Mouse (Mus musculus) embryonic facial prominence, embryonic 13.5 days (tissue): ENCODE measurements at regions not wholly inside any gene's neighbourhood (a gene's known extent, or its start where the extent isn't known, plus 50 kb on each side); places are given as distances from the start of the nearest gene placed in this dataset.

Source experiments
- ATAC-seq: fragments of 200-750 bp; cut with Nextera tagmentation; 2 replicates; pipeline ENCODE4 v1.8.0; 2017; ENCODE audit warnings: low read depth; ENCODE audit not compliant: insufficient number of reproducible peaks, insufficient read depth, low FRiP score, low TSS enrichment
- H3K27ac ChIP-seq: fragments of 300-500 bp; sonication (generic); 2 replicates; pipeline ENCODE4 v1.5.1; 2015; ENCODE audit warnings: moderate library complexity, mild to moderate bottlenecking, inconsistent platforms
- H3K27me3 ChIP-seq: fragments of 300-500 bp; sonication (generic); 2 replicates; pipeline ENCODE4 v1.6.1; 2015; ENCODE audit warnings: mild to moderate bottlenecking, inconsistent platforms
- H3K36me3 ChIP-seq: fragments of 300-500 bp; sonication (generic); 2 replicates; pipeline ENCODE4 v1.6.1; 2015; ENCODE audit warnings: mild to moderate bottlenecking, inconsistent platforms
- H3K4me1 ChIP-seq: fragments of 300-500 bp; sonication (generic); 2 replicates; pipeline ENCODE4 v1.6.1; 2015; ENCODE audit warnings: inconsistent platforms
- H3K4me2 ChIP-seq: fragments of 300-500 bp; sonication (generic); 2 replicates; pipeline ENCODE4 v1.6.1; 2015; ENCODE audit warnings: moderate library complexity, mild to moderate bottlenecking, inconsistent platforms
- H3K4me3 ChIP-seq: fragments of 300-500 bp; sonication (generic); 2 replicates; pipeline ENCODE4 v1.5.1; 2015; ENCODE audit warnings: mild to moderate bottlenecking, inconsistent platforms
- H3K9ac ChIP-seq: fragments of 300-500 bp; sonication (generic); 2 replicates; pipeline ENCODE4 v1.6.1; 2015; ENCODE audit warnings: mild to moderate bottlenecking, inconsistent platforms
- H3K9me3 ChIP-seq: fragments of 300-500 bp; sonication (generic); 2 replicates; pipeline ENCODE4 v1.6.1; 2016; ENCODE audit warnings: inconsistent platforms
- WGBS: fragments of 180-500 bp; shearing (Covaris S2); methylation state at CpG from one replicate; pipeline ENCODE4 v1.1.7; 2015; ENCODE audit warnings: mixed read lengths; 5-methylcytosine and 5-hydroxymethylcytosine counted together

DNA sequence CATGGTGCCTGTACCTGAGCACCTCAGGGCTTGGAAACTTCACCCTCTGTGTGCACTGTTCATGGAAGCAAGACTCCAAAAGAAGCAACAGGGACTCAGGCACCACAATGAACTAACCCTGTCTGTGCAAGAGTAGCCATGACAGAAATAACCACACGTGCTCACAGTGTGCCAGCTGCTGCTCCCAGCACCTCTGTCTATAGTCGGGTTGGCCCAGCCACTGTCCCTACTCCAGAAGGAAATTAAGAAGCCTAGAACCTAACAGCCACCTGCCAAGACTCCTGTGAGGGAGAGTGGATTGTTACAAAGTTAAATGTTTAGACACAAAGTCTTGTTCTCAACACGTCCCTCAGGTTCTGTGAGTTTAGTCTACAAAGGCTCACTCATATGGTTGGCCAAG, 102.7 kb upstream of the Tmem189 start:
- H3K9ac ChIP-seq = no peak overlapping the region

DNA sequence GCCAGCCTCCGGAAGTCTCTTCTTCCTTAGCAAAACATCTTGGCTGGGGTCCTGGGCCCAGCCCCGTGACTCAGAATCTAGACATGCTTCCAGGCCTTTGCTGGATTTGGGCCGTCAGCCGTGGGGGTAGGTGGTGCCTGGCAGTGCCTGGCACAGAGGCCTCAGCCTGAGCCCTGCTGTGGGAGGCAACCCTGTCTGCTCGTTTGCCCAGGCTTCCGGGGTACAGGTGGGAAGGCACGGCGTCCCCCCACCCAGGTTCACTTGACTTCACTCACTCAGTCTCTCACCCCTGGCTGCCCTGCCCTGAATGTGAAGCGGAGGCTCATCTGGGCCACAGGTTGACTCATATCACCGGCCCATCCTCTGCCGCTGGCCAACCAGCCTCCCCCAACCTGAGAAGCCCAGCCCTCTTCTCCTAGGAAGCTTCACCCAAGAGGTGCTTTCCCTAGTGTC, 99.9 kb upstream of the Tmem189 start:
- Histone ChIP-seq H3K27ac (no peak overlapping the region), H3K36me3 (no peaks in the 10 kb centered on the region), H3K9ac (peak overlapping the region; percentile 12; the same call in 1 of the 2 replicates), H3K27me3 (no peaks in the 10 kb centered on the region), H3K4me2 (no peak overlapping the region), H3K9me3 (no peaks in the 10 kb centered on the region), H3K4me3 (no peak overlapping the region), H3K4me1 (0 out of 2 replicates have a peak, but pooled peaks cover 2% of the 10 kb centered on the region)
- WGBS = 84% methylated on average over 11 of the region's 11 CpGs
- ATAC-seq = no peak

More for the DNA sequence above, 102.7 kb upstream of the Tmem189 start:
- Histone ChIP-seq H3K4me1 (0 out of 2 replicates have a peak, but pooled peaks cover 2% of the 10 kb centered on the region), H3K4me2 (no peak overlapping the region), H3K4me3 (no peak overlapping the region), H3K27me3 (no peaks in the 10 kb centered on the region), H3K9me3 (no peaks in the 10 kb centered on the region), H3K36me3 (no peaks in the 10 kb centered on the region), H3K27ac (no peak overlapping the region)
- no peak for ATAC-seq
- 68% methylated on average over 3 of the region's 3 CpGs for WGBS

GRCm38 (mm10) chr2:167786951-167787350, 97.3 kb upstream of the Tmem189 start:
- Histone ChIP-seq H3K4me3 (no peak overlapping the region), H3K27ac (no peak overlapping the region), H3K9me3 (no peaks in the 10 kb centered on the region), H3K27me3 (no peaks in the 10 kb centered on the region), H3K4me2 (no peak overlapping the region), H3K4me1 (peaks cover 13% of the 10 kb centered on the region), H3K36me3 (no peaks in the 10 kb centered on the region), H3K9ac (no peak overlapping the region)
- ATAC-seq = no peak
- WGBS = 86% methylated on average over 5 of the region's 5 CpGs

- Histone ChIP-seq H3K9ac (no peak overlapping the region), H3K4me2 (no peak overlapping the region), H3K27me3 (no peaks in the 10 kb centered on the region), H3K9me3 (no peaks in the 10 kb centered on the region), H3K4me1 (peaks cover 23% of the 10 kb centered on the region), H3K36me3 (no peaks in the 10 kb centered on the region), H3K27ac (no peak overlapping the region), H3K4me3 (no peak overlapping the region)
- WGBS = 87% methylated on average over 13 of the region's 13 CpGs
- no peak for ATAC-seq
These were observed 94.7 kb upstream of the Tmem189 start for GRCm38 (mm10) chr2:167784353-167784752.

DNA sequence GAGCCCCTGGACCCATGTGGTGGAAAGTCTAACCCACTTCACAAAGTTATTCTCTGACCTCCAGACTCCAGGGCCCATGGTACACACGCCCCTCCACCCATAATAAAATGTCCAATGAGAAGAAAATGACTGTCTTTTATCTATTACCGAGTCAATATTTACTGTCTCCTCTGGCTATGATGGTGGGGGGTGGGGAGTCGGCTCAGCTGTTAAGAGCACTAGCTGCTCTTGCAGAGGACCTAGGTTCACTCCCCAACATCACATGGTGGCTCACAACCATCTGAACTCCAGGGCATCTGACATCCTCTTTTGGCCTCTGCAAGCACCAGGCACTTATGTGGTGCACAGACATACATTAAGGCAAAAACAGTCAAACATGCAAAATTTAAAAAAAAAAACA, 93.8 kb upstream of the Tmem189 start:
- no peaks in the 10 kb centered on the region for H3K36me3 ChIP-seq
- no peak overlapping the region for H3K27ac ChIP-seq
- H3K27me3 ChIP-seq = no peaks in the 10 kb centered on the region
- no peak overlapping the region for H3K4me3 ChIP-seq
- no peaks in the 10 kb centered on the region for H3K9me3 ChIP-seq
- 78% methylated on average over 3 of the region's 3 CpGs for WGBS
- H3K4me2 ChIP-seq = no peak overlapping the region
- peaks cover 33% of the 10 kb centered on the region for H3K4me1 ChIP-seq
- no peak overlapping the region for H3K9ac ChIP-seq
- no peak for ATAC-seq

DNA sequence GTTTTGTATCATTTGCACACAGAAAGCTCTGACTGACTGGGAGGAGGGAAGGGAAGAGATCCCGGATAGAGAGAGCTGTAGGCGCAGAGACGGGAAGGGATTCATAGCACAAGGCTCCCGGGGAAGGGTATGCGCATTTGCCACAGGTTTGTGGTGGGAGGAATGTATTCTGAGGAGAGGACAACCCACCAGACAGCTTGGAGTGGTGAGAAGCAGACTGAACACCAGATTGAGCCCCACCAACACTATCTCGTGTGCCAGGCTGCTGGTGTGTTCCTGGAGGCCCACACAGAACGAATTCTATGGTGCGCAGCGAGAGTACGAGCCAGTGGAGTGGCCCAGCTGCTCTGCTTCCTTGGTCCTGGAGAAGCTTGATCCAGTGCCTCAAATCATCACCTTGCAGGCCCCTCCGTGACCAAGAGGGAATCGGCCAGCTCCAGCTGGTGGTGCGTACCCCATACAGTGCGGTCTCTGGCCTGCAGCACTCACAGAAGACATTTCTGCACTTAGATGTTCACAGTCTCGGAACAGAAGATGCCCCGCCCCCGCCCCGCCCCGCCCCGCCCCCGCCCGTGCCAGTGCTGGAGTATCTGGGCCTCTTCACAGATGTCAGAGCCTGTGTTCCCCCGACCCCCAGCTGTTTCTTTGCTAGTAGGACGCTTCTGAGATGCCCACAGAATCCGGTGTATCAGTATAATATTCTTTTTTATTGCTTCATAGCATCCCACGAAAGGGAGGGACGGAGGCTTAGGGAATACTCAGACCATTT, 92.8 kb upstream of the Tmem189 start:
- Histone ChIP-seq H3K36me3 (no peaks in the 10 kb centered on the region), H3K4me1 (peaks cover 43% of the 10 kb centered on the region), H3K4me3 (peak overlapping the region; percentile 3; the same call in 1 of the 2 replicates), H3K9ac (0 out of 2 replicates have a peak overlapping the region, but pooled peaks have one; percentile 49), H3K9me3 (no peaks in the 10 kb centered on the region), H3K27me3 (no peaks in the 10 kb centered on the region), H3K27ac (peak overlapping the region; percentile 77), H3K4me2 (peak overlapping the region; percentile 40)
- no peak for ATAC-seq
- whole genome bisulfite sequencing = 35% methylated on average over 27 of the region's 27 CpGs

- Histone ChIP-seq H3K9me3 (no peaks in the 10 kb centered on the region), H3K9ac (0 out of 2 replicates have a peak overlapping the region, but pooled peaks have one; percentile 4), H3K27me3 (no peaks in the 10 kb centered on the region), H3K4me3 (no peak overlapping the region), H3K4me1 (peaks cover 52% of the 10 kb centered on the region), H3K36me3 (no peaks in the 10 kb centered on the region), H3K27ac (peak overlapping the region; percentile 77; the same call in 1 of the 2 replicates), H3K4me2 (no peak overlapping the region)
- ATAC-seq = no peak
- 67% methylated on average over 13 of the region's 13 CpGs for WGBS
These were observed 91.9 kb upstream of the Tmem189 start for GRCm38 (mm10) chr2:167781496-167781895.

- no peak overlapping the region for H3K4me3 ChIP-seq
- no peaks in the 10 kb centered on the region for H3K9me3 ChIP-seq
- no peaks in the 10 kb centered on the region for H3K36me3 ChIP-seq
- peak overlapping the region; percentile 85 for H3K27ac ChIP-seq
- H3K27me3 ChIP-seq = no peaks in the 10 kb centered on the region
- peaks cover 70% of the 10 kb centered on the region for H3K4me1 ChIP-seq
- ATAC-seq = no peak
- whole genome bisulfite sequencing = 54% methylated on average over 10 of the region's 10 CpGs
- peak overlapping the region; percentile 84; the same call in 1 of the 2 replicates for H3K9ac ChIP-seq
- H3K4me2 ChIP-seq = peak overlapping the region; percentile 87; the same call in 1 of the 2 replicates
These were observed 89.1 kb upstream of the Tmem189 start for GRCm38 (mm10) chr2:167778691-167779090.

DNA sequence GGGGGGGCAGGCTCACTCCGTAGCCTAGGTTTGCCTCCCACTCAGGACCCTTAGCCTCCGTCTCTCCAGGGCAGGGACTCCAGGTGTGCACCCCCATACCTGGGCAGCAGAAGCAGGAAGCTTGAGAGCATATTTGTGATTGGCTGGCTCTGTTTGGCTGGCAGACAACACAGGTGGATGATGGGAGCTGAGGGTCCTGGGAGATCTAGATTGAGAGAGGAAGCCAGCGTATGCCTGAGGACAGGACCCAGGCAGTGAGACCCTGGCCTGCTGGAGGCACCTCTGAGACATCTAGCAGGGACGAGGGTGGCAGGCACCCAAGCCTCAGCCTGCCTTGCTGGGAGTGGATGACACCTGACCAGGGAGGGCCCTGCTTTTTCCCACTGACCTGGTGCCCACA, 88.6 kb upstream of the Tmem189 start:
- no peak for ATAC-seq
- Histone ChIP-seq H3K4me1 (peaks cover 70% of the 10 kb centered on the region), H3K27ac (peak overlapping the region; percentile 85), H3K9me3 (no peaks in the 10 kb centered on the region), H3K9ac (peak overlapping the region; percentile 84), H3K4me3 (peak overlapping the region; percentile 54), H3K27me3 (no peaks in the 10 kb centered on the region), H3K4me2 (peak overlapping the region; percentile 87), H3K36me3 (no peaks in the 10 kb centered on the region)
- WGBS = 46% methylated on average over 4 of the region's 4 CpGs

DNA sequence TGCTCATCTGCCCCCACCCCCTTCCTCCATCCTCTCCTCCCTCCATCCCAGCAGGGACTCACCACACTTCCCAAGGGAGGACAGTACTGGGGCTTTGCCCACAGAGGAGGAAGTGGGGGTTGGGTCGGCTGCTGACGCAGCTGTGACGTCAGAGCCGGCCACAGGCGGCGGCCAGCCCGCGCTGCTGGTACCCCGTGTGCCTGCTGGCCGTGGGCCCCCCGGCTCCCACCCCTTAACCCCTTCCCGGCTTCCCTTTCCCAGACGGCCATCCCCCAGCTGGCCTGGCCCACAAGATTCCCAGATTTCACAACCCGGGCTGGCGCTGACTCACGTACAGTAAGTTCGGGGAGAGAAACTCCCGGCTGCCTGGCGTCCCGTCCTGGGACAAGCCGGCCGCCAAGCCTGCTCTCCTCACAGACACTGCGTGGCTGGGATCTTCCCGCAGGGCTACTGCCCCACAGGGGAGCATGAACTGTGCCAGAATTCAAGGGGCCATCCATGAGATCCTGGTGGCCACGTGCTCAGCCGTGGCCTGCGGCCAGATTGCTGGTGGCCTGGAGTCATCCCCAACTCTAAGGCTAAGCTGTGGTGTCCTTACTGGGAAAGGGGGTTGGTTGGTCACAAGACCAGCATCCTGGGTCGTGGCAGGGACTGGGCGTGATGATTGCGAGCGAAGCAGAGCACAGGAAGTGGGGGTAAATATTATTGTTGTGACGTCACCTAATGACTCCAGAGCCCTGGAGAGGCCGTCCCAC, 87.9 kb upstream of the Tmem189 start:
- H3K9me3 ChIP-seq = no peaks in the 10 kb centered on the region
- peak overlapping the region; percentile 87 for H3K4me2 ChIP-seq
- H3K4me3 ChIP-seq = peak overlapping the region; percentile 54
- no peaks in the 10 kb centered on the region for H3K27me3 ChIP-seq
- H3K4me1 ChIP-seq = peaks cover 63% of the 10 kb centered on the region
- peak overlapping the region; percentile 85 for H3K27ac ChIP-seq
- WGBS = 1% methylated on average over 33 of the region's 33 CpGs
- H3K36me3 ChIP-seq = no peaks in the 10 kb centered on the region
- peak; percentile 35; the same call in 1 of the 2 replicates for ATAC-seq
- H3K9ac ChIP-seq = peak overlapping the region; percentile 84

GRCm38 (mm10) chr2:167776251-167777168, 86.9 kb upstream of the Tmem189 start:
- H3K27ac ChIP-seq = peak overlapping the region; percentile 85

More at GRCm38 (mm10) chr2:167776251-167777168, 86.9 kb upstream of the Tmem189 start:
- Histone ChIP-seq H3K4me3 (peak overlapping the region; percentile 54), H3K27me3 (no peaks in the 10 kb centered on the region), H3K36me3 (no peaks in the 10 kb centered on the region), H3K9me3 (no peaks in the 10 kb centered on the region), H3K9ac (no peak overlapping the region; the same call in 1 of the 2 replicates), H3K4me2 (peak overlapping the region; percentile 87), H3K4me1 (peaks cover 53% of the 10 kb centered on the region)
- no peak for ATAC-seq
- WGBS = 73% methylated on average over 24 of the region's 24 CpGs
